Mouse (Mus musculus): ENCODE results near the gene Col18a1.

- TF ChIP-seq CTCF (IDR thresholded peaks at IDR 0.05) (no peak), EP300 (IDR thresholded peaks at IDR 0.05) (no peak)
Observed at GRCm38 (mm10) chr10:77209261-77209660, 42.9 kb upstream of the Col18a1 start.

Measured in lung, postnatal 0 days (tissue).